Mouse (Mus musculus): Measurements from ENCODE around the gene Ston2. TPM values are rescaled to one million over a fixed set of nuclear protein-coding genes. Genes with fewer than 3 reads are reported as not detected.

Ston2 gene
- polyA plus RNA-seq, 1 experiment from 2014 or later: 11.0 TPM

- no peaks in the 10 kb centered on the region for H3K27me3 ChIP-seq (ENCODE audit: insufficient read depth, low read length)
- no peaks in the 10 kb centered on the region for H3K4me1 ChIP-seq (ENCODE audit: insufficient read depth, low read length)
- ATAC-seq (ENCODE audit: low FRiP score, low TSS enrichment): no peak
- H3K9ac ChIP-seq (replicated peaks; ENCODE audit: low read length): no peak overlapping the region
- no peaks in the 10 kb centered on the region for H3K9me3 ChIP-seq (ENCODE audit: low read length)
- H3K27ac ChIP-seq (ENCODE audit: low read length): no peak overlapping the region
- 74% methylated on average over 6 of the region's 6 CpGs for WGBS
- no peak overlapping the region for H3K4me3 ChIP-seq (ENCODE audit: low read length)
- H3K4me2 ChIP-seq (replicated peaks; ENCODE audit: low read depth, low read length): no peak overlapping the region
- peaks cover 42% of the 10 kb centered on the region for H3K36me3 ChIP-seq (ENCODE audit: insufficient read depth, low read length)
These were observed 19.6 kb upstream of the Ston2 start for GRCm38 (mm10) chr12:91807761-91808160.

DNA sequence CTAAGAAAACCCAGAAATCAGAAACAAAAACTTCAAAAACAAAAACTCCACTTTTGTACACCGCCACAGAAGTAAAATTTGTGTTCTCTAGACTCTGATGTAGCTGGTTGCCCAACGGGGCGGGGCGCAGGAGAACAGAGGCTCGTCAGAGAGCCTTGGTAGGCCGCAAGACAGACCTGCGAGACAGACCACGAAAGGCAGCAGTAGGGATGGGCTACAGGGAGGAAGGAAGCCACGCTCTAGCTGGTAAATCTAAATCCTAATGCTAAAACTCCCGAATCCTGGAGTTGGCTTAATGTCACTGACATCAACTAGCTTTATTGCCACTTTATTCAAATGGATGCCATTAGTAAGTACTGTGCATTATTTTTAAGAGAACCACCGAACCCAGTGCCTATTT is 18.9 kb upstream of the Ston2 start:
- 92% methylated on average over 11 of the region's 11 CpGs for WGBS
- Histone ChIP-seq H3K9ac (replicated peaks; ENCODE audit: low read length) (no peak overlapping the region), H3K4me2 (replicated peaks; ENCODE audit: low read depth, low read length) (no peak overlapping the region), H3K4me3 (ENCODE audit: low read length) (no peak overlapping the region), H3K4me1 (ENCODE audit: insufficient read depth, low read length) (no peaks in the 10 kb centered on the region), H3K27ac (ENCODE audit: low read length) (no peak overlapping the region), H3K36me3 (ENCODE audit: insufficient read depth, low read length) (peaks cover 35% of the 10 kb centered on the region), H3K9me3 (ENCODE audit: low read length) (no peaks in the 10 kb centered on the region), H3K27me3 (ENCODE audit: insufficient read depth, low read length) (no peaks in the 10 kb centered on the region)
- ATAC-seq (ENCODE audit: low FRiP score, low TSS enrichment): no peak

- H3K9me3 ChIP-seq (ENCODE audit: low read length): no peaks in the 10 kb centered on the region
- H3K36me3 ChIP-seq (ENCODE audit: insufficient read depth, low read length): peaks cover 10% of the 10 kb centered on the region
- 55% methylated on average over 3 of the region's 3 CpGs for WGBS
These were observed 16.1 kb upstream of the Ston2 start for GRCm38 (mm10) chr12:91804262-91804661.

GRCm38 (mm10) chr12:91803207-91803932 is 15.2 kb upstream of the Ston2 start:
- ATAC-seq (ENCODE audit: low FRiP score, low TSS enrichment): no peak
- no peaks in the 10 kb centered on the region for H3K9me3 ChIP-seq (ENCODE audit: low read length)
- H3K9ac ChIP-seq (replicated peaks; ENCODE audit: low read length): no peak overlapping the region
- no peak overlapping the region for H3K4me2 ChIP-seq (replicated peaks; ENCODE audit: low read depth, low read length)
- 92% methylated on average over 13 of the region's 13 CpGs for WGBS
- no peaks in the 10 kb centered on the region for H3K27me3 ChIP-seq (ENCODE audit: insufficient read depth, low read length)
- peaks cover 3% of the 10 kb centered on the region; the same call in 1 of the 2 replicates for H3K36me3 ChIP-seq (ENCODE audit: insufficient read depth, low read length)
- H3K4me1 ChIP-seq (ENCODE audit: insufficient read depth, low read length): no peaks in the 10 kb centered on the region
- H3K27ac ChIP-seq (ENCODE audit: low read length): no peak overlapping the region
- H3K4me3 ChIP-seq (ENCODE audit: low read length): no peak overlapping the region

More at GRCm38 (mm10) chr12:91804262-91804661, 16.1 kb upstream of the Ston2 start:
- Histone ChIP-seq H3K4me2 (replicated peaks; ENCODE audit: low read depth, low read length) (no peak overlapping the region), H3K27me3 (ENCODE audit: insufficient read depth, low read length) (no peaks in the 10 kb centered on the region), H3K9ac (replicated peaks; ENCODE audit: low read length) (no peak overlapping the region), H3K27ac (ENCODE audit: low read length) (no peak overlapping the region), H3K4me3 (ENCODE audit: low read length) (no peak overlapping the region), H3K4me1 (ENCODE audit: insufficient read depth, low read length) (no peaks in the 10 kb centered on the region)
- ATAC-seq (ENCODE audit: low FRiP score, low TSS enrichment): no peak

DNA sequence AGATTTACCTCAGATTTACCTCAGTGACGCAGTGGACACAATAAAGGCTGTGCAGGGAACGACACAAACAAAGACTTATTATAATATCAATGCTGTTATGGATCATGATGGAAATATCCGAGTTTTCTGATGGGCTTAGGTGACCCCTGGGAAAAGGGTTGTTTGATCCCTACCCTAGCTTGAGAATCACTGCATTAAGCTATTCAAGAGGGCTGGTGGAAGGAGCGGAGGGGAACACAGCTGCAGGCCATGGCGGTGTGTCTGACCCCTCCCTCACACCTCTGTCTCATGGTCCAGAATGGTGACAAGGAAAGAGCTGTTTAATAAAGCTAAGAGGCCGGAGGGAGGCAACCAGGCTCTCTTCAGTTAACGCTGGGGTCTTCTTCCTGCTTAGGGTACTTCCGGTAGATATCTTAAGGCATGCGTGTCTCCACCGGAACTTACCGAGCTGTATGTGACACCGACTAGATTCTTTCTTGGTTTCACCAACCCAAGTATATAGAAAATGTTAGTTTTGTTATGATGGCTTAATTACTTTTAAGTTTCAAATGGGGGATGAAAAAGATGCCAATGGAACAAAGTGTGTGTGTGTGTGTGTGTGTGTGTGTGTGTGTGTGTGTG is 14.5 kb upstream of the Ston2 start:
- Histone ChIP-seq H3K4me3 (ENCODE audit: low read length) (no peak overlapping the region), H3K27ac (ENCODE audit: low read length) (no peak overlapping the region), H3K36me3 (ENCODE audit: insufficient read depth, low read length) (no peaks in the 10 kb centered on the region), H3K4me1 (ENCODE audit: insufficient read depth, low read length) (no peaks in the 10 kb centered on the region), H3K9ac (replicated peaks; ENCODE audit: low read length) (no peak overlapping the region), H3K9me3 (ENCODE audit: low read length) (no peaks in the 10 kb centered on the region), H3K4me2 (replicated peaks; ENCODE audit: low read depth, low read length) (no peak overlapping the region), H3K27me3 (ENCODE audit: insufficient read depth, low read length) (no peaks in the 10 kb centered on the region)
- WGBS: 92% methylated on average over 12 of the region's 12 CpGs
- ATAC-seq (ENCODE audit: low FRiP score, low TSS enrichment): no peak

DNA sequence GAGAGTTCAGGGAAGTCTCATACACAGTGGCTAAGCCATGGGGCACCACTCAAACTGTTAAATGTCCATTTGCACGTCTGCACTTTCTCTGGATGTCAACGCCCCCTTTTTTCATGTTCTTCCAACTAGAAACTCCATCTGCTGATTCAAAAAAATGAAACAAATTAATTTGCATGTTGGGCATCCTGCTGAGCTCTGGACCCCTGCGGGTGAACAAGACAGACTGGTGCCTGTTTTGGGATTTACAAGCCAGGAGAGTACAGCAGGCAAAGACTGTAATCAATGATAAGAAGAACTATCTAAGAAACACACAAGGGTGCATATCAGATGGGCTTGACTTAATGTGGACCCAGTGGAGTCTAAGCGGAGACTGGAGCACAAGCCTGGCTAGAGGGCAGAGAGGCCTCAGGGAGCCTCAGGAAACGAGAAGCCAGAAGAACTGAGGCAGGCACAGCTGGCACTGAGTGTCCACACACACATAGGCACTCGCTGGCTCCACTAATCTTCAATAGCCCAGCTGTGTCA is 12.7 kb upstream of the Ston2 start:
- 69% methylated on average over 6 of the region's 6 CpGs for WGBS
- no peak for ATAC-seq (ENCODE audit: low FRiP score, low TSS enrichment)
- no peaks in the 10 kb centered on the region for H3K9me3 ChIP-seq (ENCODE audit: low read length)
- no peak overlapping the region for H3K9ac ChIP-seq (replicated peaks; ENCODE audit: low read length)
- H3K4me1 ChIP-seq (ENCODE audit: insufficient read depth, low read length): no peaks in the 10 kb centered on the region
- no peak overlapping the region for H3K27ac ChIP-seq (ENCODE audit: low read length)
- H3K4me2 ChIP-seq (replicated peaks; ENCODE audit: low read depth, low read length): no peak overlapping the region
- no peak overlapping the region for H3K4me3 ChIP-seq (ENCODE audit: low read length)
- no peaks in the 10 kb centered on the region for H3K36me3 ChIP-seq (ENCODE audit: insufficient read depth, low read length)
- H3K27me3 ChIP-seq (ENCODE audit: insufficient read depth, low read length): no peaks in the 10 kb centered on the region

DNA sequence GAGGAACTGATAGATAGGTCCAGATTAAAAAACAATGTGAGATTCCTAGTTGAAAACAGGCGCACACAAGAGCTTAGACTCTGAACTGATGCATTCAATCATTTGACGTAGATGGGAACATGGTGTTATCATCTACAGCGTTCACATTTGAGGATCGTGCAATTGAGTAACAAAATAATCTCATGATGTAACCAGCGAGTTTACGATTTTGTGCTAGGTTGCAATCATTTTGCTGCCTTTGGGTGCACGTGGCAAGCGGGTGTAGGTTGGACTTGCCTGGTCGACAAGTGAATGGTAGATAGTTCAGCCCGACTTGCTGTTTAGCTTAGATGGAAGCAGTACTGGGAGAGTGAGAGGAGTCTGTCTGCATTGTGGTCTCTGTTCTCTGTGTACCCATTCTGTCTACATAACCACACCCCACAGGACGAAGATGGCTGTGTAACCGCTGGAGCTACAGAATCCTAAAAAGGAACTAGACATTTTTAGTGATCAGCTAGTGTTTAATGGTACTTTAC is 11.7 kb upstream of the Ston2 start:
- no peak overlapping the region for H3K9ac ChIP-seq (replicated peaks; ENCODE audit: low read length)
- H3K4me1 ChIP-seq (ENCODE audit: insufficient read depth, low read length): no peaks in the 10 kb centered on the region
- no peak overlapping the region for H3K27ac ChIP-seq (ENCODE audit: low read length)
- no peak overlapping the region for H3K4me2 ChIP-seq (replicated peaks; ENCODE audit: low read depth, low read length)
- no peaks in the 10 kb centered on the region for H3K9me3 ChIP-seq (ENCODE audit: low read length)
- ATAC-seq (ENCODE audit: low FRiP score, low TSS enrichment): no peak
- no peaks in the 10 kb centered on the region for H3K27me3 ChIP-seq (ENCODE audit: insufficient read depth, low read length)
- H3K36me3 ChIP-seq (ENCODE audit: insufficient read depth, low read length): no peaks in the 10 kb centered on the region
- WGBS: 79% methylated on average over 12 of the region's 12 CpGs
- no peak overlapping the region for H3K4me3 ChIP-seq (ENCODE audit: low read length)

DNA sequence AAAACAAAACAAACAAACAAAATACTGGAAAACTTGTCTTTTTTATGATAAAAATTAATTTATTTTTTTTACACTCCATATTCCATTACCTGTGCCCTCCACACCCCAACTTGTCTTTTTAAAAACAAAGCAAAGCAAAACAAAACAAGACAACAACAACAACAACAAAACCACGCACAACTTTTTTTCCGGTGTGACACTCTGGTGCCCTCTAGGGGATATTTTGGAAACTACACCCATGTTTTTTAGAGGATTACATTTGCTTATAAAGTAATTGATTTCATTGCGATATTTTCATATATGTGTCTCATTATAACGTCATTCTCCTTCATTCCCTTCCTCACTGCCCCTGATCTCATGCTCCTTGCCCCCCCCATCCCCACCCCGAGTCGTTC is 11.2 kb upstream of the Ston2 start:
- H3K9ac ChIP-seq (replicated peaks; ENCODE audit: low read length): no peak overlapping the region
- no peaks in the 10 kb centered on the region for H3K36me3 ChIP-seq (ENCODE audit: insufficient read depth, low read length)
- H3K27ac ChIP-seq (ENCODE audit: low read length): no peak overlapping the region
- 22% methylated on average over 6 of the region's 6 CpGs for WGBS
- H3K4me2 ChIP-seq (replicated peaks; ENCODE audit: low read depth, low read length): no peak overlapping the region
- no peak overlapping the region for H3K4me3 ChIP-seq (ENCODE audit: low read length)
- no peak for ATAC-seq (ENCODE audit: low FRiP score, low TSS enrichment)
- H3K9me3 ChIP-seq (ENCODE audit: low read length): no peaks in the 10 kb centered on the region
- no peaks in the 10 kb centered on the region for H3K4me1 ChIP-seq (ENCODE audit: insufficient read depth, low read length)
- no peaks in the 10 kb centered on the region for H3K27me3 ChIP-seq (ENCODE audit: insufficient read depth, low read length)

DNA sequence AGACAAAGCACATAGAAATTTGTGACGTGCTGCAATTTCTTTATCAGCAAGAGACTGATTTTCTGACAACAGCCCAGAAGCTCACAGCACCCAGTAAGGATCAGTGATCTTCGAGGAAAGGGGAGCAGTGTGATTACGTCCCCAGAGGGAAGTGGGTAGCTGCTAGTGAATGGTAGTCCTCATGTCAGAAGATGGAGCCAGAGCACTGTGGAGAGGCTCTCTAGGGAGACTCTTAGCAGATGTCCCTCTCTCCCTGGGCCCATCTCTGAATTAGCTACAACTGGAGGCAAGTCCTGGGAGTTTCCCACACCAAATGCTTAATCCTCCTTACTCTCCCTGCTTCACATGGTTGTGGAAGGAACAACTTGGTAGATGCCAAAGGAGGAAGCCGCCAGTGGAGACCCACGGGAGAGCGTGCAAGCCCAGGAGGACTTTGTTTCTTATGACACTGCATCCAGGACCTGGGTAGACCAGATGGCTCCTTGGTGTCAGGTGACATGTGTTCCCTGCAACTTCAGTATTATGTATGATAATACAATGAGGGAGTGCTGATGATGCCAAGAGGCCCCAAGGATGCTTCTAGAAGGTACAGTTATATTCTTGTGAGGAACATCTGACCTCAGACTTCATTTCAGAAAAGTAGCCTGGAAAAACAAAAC is 10.7 kb upstream of the Ston2 start:
- H3K9ac ChIP-seq (replicated peaks; ENCODE audit: low read length): no peak overlapping the region
- no peaks in the 10 kb centered on the region for H3K27me3 ChIP-seq (ENCODE audit: insufficient read depth, low read length)
- no peaks in the 10 kb centered on the region for H3K9me3 ChIP-seq (ENCODE audit: low read length)
- H3K4me1 ChIP-seq (ENCODE audit: insufficient read depth, low read length): no peaks in the 10 kb centered on the region
- 76% methylated on average over 6 of the region's 6 CpGs for WGBS
- no peak overlapping the region for H3K4me3 ChIP-seq (ENCODE audit: low read length)
- no peak overlapping the region for H3K4me2 ChIP-seq (replicated peaks; ENCODE audit: low read depth, low read length)
- H3K36me3 ChIP-seq (ENCODE audit: insufficient read depth, low read length): no peaks in the 10 kb centered on the region
- no peak overlapping the region for H3K27ac ChIP-seq (ENCODE audit: low read length)
- no peak for ATAC-seq (ENCODE audit: low FRiP score, low TSS enrichment)

All from kidney, embryonic 16.5 days (tissue).